Mouse (Mus musculus) left cerebral cortex, adult 9 months (tissue): Measurements from ENCODE around the gene Trpc6.

Source experiments
- DNase-seq, 2 experiments: peaks; one replicate each; pipeline ENCODE4 v3.0.0; 2022; ENCODE audit warnings: low spot score in 2 of 2

Trpc6 gene

GRCm38 (mm10) chr9:8544041-8544794 is at the start of gene Trpc6:
TSS of gene Trpc6 (plus strand) at chr9:8544142.
- peak in 1 of 2 experiments; percentile 15 for DNase-seq

- DNase-seq, result no peak
Observed at GRCm38 (mm10) chr9:8520911-8521310, 23.0 kb upstream of the Trpc6 start.

- DNase-seq, result no peak
Observed at GRCm38 (mm10) chr9:8533670-8534069, 10.3 kb upstream of the Trpc6 start.

- DNase-seq, result no peak
Observed at GRCm38 (mm10) chr9:8545236-8545635, 1.3 kb downstream of the Trpc6 start.

DNA sequence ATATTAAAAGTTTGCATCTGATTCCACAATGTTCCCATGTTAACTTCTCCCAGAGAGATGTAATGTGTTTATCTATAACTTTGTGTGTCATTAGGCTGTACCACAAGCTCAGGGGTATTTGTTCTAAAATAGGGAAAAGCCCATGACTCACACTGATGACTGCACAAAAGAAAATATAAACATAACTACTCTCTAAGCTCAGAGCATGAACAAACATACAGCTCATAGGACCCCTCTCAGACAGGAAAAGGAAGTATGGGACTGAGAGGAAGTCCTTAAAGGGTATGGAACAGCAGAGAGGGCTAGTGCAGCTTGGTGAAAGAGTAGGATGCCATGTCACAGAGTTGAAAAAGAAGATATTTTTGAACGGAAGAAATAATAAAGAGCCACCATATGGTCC is 14.6 kb downstream of the Trpc6 start:
- no peak for DNase-seq

DNA sequence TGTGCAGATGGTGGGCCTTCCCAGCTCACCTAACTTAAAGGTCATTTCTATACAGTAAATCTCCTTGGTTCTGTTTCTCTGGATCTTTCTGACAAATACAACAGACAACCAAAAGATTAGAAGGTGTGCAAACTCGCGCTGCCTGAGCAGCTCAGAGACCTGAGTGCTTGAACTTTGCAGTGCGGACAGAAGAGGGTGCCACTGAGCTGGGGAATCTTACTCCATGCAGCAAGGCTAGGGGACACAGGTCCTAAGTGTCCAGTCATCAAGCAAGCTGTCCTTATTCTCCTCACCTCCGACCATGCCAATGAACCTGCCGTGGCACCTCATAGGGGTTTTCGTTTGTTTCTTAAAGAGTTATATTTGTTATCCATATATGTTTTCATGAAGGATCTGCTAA is 48.7 kb downstream of the Trpc6 start:
- no peak for DNase-seq

GRCm38 (mm10) chr9:8597089-8597488 is 53.1 kb downstream of the Trpc6 start:
- DNase-seq, result peak; percentile 7 to 26

- DNase-seq, result no peak
Observed at GRCm38 (mm10) chr9:8606816-8607491, 63.0 kb downstream of the Trpc6 start.

DNA sequence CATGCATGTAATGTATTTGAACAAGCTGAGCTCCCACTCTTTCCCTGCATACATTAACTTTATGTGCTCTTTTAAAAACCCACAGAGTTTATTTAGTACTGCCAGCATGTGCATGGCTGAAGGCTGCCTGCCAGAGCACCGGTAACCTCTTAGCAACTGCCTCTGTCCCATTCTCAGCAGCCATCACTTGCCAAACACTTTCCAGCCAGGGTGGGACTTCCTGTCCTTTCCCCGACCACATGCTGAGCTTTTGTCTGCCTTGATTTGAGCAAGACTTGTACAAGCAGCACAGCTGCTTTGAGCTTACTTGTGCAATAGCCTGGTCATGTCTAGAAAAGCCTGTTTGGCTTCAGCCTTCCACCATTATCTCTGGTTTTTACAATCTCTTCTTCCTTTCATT is 90.4 kb downstream of the Trpc6 start:
- no peak for DNase-seq

- DNase-seq, result no peak
Observed at GRCm38 (mm10) chr9:8643453-8643852, 99.5 kb downstream of the Trpc6 start.

DNA sequence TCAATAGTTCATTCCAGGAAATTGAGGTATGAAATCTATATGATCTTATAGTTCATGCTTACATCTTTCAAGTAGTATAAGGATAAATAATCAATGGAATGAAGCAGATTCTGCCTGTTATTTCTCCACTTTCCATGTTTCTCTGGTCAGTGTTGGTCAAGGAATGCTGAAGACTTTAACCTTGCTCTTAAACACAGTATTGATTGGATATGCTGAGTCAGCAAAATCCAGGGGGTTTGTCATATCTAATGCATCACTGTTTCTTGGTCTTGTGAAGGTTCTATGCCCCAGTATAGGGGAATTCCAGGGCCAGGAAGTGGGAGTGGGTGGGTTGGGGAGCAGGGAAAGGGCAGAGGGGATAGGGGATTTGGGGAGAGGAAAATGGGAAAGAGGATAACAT is 111.4 kb downstream of the Trpc6 start:
- no peak for DNase-seq

DNA sequence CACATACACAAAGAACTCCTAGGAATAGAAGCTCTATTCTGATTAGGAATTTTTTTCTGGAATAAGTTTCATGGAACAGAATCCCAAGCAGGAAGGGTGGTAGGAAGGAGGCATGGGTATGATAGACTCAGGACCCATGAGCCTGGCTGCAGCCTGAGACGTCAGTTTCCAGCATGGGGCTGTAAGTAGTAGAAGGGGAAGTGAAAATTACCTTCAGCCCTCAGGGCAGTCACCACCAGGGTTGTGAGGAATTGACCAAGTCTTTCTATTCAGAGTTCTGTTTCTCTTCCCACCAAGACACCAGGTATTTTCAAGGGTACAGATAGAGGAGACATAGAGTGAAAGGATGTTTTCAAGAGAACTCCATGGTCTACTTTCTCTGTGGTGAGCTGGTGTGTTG is 129.0 kb downstream of the Trpc6 start:
- DNase-seq, result no peak

DNA sequence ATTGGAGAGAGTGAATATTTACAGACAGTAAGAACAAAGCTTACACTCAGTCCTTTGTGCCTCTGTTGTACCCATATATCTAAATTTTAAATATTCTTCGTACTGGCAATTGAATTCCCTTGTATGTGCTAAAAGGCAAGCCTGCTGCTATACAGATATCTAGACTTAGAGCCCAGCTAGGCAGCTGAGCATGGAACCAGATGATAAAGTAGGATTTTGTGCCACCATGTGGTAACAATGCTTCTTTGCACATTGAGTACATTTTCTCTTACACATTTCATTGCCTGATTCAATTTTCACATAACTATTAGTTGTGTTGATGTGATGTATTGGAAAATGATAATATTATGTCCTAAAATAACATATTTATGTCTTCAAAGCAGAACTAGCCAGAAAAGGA is 132.7 kb downstream of the Trpc6 start:
- peak in 1 of 2 experiments; percentile 16 for DNase-seq

- DNase-seq, result no peak
Observed at GRCm38 (mm10) chr9:8693177-8693576, 149.2 kb downstream of the Trpc6 start.

- DNase-seq, result peak; percentile 3 to 84
Observed at GRCm38 (mm10) chr9:8700669-8701068, 156.7 kb downstream of the Trpc6 start.

DNA sequence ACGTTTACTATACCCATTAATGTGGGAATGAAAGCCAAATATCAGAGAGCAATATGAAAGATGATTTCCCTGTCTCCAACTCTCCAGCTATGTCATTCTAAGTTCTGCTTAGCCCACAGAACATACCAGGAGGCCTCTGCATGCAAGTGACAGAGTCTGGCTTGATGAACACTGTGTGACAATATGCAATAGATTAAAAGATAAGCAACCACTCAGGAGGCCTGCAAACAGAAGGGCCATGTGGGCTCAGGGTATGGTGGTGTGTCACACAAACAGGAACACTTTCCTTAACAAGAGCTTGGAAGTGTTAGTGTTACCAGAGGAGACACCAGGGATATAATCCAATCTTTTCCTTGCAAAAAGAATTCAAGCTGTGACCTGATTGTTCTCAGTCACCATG is 159.6 kb downstream of the Trpc6 start:
- no peak for DNase-seq

GRCm38 (mm10) chr9:8703956-8704355 is 160.0 kb downstream of the Trpc6 start:
- no peak for DNase-seq

DNA sequence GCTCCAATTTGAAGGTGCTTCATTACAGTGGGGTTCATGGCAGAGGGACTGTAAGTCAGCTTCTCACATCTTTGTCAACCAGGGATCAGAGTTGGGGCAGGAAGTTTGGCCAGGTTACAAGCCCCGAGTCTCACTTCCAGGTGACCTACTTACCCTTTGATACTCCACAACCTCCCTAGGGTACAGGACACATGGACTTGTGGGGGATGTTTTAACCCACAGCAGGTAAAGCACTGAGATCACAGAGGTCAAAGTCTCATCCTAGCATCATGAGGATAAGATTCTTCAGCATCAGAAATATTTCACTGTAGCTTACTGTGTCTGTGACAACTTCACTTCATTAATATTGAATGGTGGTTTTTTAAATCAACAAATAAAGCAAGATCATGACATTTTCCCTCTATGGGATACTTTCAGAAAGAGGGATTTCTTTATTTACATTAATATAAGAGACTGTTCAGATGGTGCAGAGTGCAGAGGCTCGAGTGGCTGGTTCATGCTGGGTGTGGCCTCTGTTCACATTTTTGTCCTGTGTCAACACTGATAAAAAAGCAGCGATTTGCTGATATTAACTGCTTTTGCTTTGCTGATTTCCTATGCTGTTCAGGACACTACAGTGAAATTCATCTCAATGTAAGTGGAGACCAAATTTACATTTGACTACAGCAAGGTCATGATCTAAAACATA is 166.3 kb downstream of the Trpc6 start:
- DNase-seq, result no peak

DNA sequence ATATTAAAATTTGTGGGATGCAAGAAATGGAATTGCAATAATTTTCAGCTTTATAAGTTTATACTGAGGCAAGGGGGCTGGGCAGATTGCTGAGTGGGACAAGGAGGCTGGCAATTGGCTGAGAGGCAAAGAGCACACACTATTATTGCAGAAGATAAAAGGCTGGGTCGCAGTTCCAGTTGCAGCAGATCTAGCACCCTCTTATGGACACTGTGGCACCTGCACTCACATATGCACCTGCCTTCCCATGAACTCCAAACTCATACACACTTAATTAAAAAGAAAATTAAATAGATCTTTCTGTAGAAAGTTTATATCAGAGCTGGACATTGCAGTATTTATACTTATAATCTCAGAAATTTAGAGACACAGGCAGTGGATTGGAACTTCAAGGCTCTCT is 175.1 kb downstream of the Trpc6 start:
- DNase-seq, result no peak

DNA sequence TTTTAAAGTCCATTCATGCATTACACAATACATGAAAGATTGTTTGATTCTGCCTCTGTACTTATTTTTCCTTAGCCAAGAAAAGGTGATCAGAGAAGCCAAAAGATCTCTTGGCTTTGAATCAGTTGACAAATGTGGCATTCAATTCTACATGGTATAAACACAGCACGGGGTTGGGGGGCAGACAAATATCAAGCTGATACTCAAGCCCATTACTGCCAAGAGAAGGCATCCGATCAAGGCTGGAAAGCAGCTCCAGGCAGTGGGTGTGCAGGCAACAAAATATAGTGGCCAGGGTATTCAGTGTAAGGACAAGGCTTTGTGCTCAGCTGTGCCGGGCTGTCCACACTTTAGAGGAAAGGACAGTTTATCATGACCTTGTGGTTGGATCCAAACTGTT is 185.1 kb downstream of the Trpc6 start:
- no peak for DNase-seq
